Comparison of ENCODE assay signal across 14 mouse cellular contexts in genomic region chr12:84912652-84913104, GRCm38 (mm10). TPM values are rescaled to one million over a fixed set of nuclear protein-coding genes. Genes with fewer than 3 reads are reported as not detected.
A peak's percentile ranks its signal among the peaks of the same experiment; 100 is the strongest.
DNase-seq lines count a peak whose midpoint lies in the region; ATAC-seq lines count a peak whose summit lies in the region.
"Had no signal": no experiment of that assay in that cellular context is flagged by ENCODE, and none has a peak within 500 bp of the region (broad histone marks: within the 10 kb centered on the region; RNA-seq: fewer than 3 reads in every experiment).

No protein-coding gene starts in this region.

- no peak for ATAC-seq in midbrain, embryonic 14.5 days (ENCODE audit: low FRiP score, low TSS enrichment)
- no peak for ATAC-seq in midbrain, embryonic 11.5 days (ENCODE audit: low FRiP score)
- ATAC-seq: activated CD4-positive, CD25-positive, alpha-beta regulatory T cell, adult 4 months; intestine, postnatal 0 days had no signal

- H3K27me3 ChIP-seq in midbrain, embryonic 14.5 days (ENCODE audit: control insufficient read depth, insufficient read depth, low read length), result no peaks in the 10 kb centered on the region
- no peaks in the 10 kb centered on the region for H3K27me3 ChIP-seq in midbrain, embryonic 11.5 days (ENCODE audit: control insufficient read depth, insufficient read depth, low read length)
- H3K27me3 ChIP-seq: limb, embryonic 15.5 days had no signal

- no peak overlapping the region for H3K9ac ChIP-seq in midbrain, embryonic 14.5 days (replicated peaks; ENCODE audit: low read length)
- H3K9ac ChIP-seq in midbrain, embryonic 11.5 days (ENCODE audit: low read length), result no peak overlapping the region
- H3K9ac ChIP-seq: limb, embryonic 15.5 days had no signal

- 87% methylated on average over 4 of the region's 4 CpGs for WGBS in midbrain, embryonic 14.5 days
- WGBS in midbrain, embryonic 11.5 days, result 91% methylated on average over 4 of the region's 4 CpGs

- DNase-seq in gastrocnemius, postnatal 14 days, result peak; percentile 9
- DNase-seq in gastrocnemius, postnatal 10 days, result no peak
- DNase-seq in midbrain, embryonic 14.5 days, result peak; percentile 33
- DNase-seq in midbrain, embryonic 11.5 days (ENCODE audit: low spot score, missing footprints), result no peak
- DNase-seq in cerebellum, adult 8-10 months, result peak; percentile 25
- peak; percentile 51 to 78 for DNase-seq in lung, postnatal 4 days
- DNase-seq in thymus, postnatal 10 days (ENCODE audit: low spot score in 2 of 2), result no peak
- DNase-seq in ovary, postnatal 14 days (ENCODE audit: low spot score), result no peak
- DNase-seq: heart, postnatal 14 days; kidney, postnatal 25 days had no signal

- no peak overlapping the region for H3K4me3 ChIP-seq in midbrain, embryonic 14.5 days (replicated peaks; ENCODE audit: low read depth, low read length)
- no peak overlapping the region for H3K4me3 ChIP-seq in midbrain, embryonic 11.5 days (ENCODE audit: low read depth, low read length)
- H3K4me3 ChIP-seq: limb, embryonic 15.5 days; myocyte had no signal

- no peak overlapping the region for H3K4me2 ChIP-seq in midbrain, embryonic 14.5 days (ENCODE audit: low read length)
- H3K4me2 ChIP-seq in midbrain, embryonic 11.5 days, result no peak overlapping the region
- H3K4me2 ChIP-seq: limb, embryonic 15.5 days had no signal

- no peak overlapping the region for H3K27ac ChIP-seq in midbrain, embryonic 14.5 days (replicated peaks; ENCODE audit: low read depth, low read length)
- no peak overlapping the region for H3K27ac ChIP-seq in midbrain, embryonic 11.5 days (ENCODE audit: low read depth, low read length)
- H3K27ac ChIP-seq: limb, embryonic 15.5 days had no signal

- peaks cover 17% of the 10 kb centered on the region for H3K36me3 ChIP-seq in midbrain, embryonic 14.5 days (ENCODE audit: control insufficient read depth, insufficient read depth, low read length)
- peaks cover 2% of the 10 kb centered on the region; the same call in 1 of the 2 replicates for H3K36me3 ChIP-seq in midbrain, embryonic 11.5 days (ENCODE audit: control insufficient read depth, insufficient read depth, low read length)
- H3K36me3 ChIP-seq: limb, embryonic 15.5 days had no signal

- no peaks in the 10 kb centered on the region for H3K4me1 ChIP-seq in midbrain, embryonic 14.5 days (ENCODE audit: control insufficient read depth, insufficient read depth, low read length)
- no peaks in the 10 kb centered on the region for H3K4me1 ChIP-seq in midbrain, embryonic 11.5 days (ENCODE audit: control insufficient read depth, insufficient read depth, low read length)

- H3K9me3 ChIP-seq in midbrain, embryonic 14.5 days (ENCODE audit: control insufficient read depth, low read length), result no peaks in the 10 kb centered on the region
- no peaks in the 10 kb centered on the region for H3K9me3 ChIP-seq in midbrain, embryonic 11.5 days (ENCODE audit: control insufficient read depth, low read length)
- H3K9me3 ChIP-seq: limb, embryonic 15.5 days had no signal

- intact Hi-C loops in gastrocnemius, postnatal 14 days (cut with DNase I; ENCODE audit: low total_unique reads), result no loop called here

RNA-seq across cellular contexts. Expression of gene Ltbp2, which starts 36.3 kb away (rescaled TPM):
- total RNA-seq in gastrocnemius, postnatal 14 days (2021), result 1 to 10 TPM; 1.7 to 1.8 TPM
- total RNA-seq in gastrocnemius, postnatal 10 days (2021), result 1 to 10 TPM; 1.9 to 2.5 TPM
- polyA plus RNA-seq in midbrain, embryonic 14.5 days (2014; fragmentation: Nextera tagmentation; extraction: Ambion mirVana), result 0.13 TPM in 1 of 2 replicates, not detected in the other
- 0.05 TPM in 1 of 2 replicates, not detected in the other for polyA plus RNA-seq in midbrain, embryonic 11.5 days (2014; fragmentation: Nextera tagmentation; extraction: Ambion mirVana)
- polyA plus RNA-seq: activated CD4-positive, CD25-positive, alpha-beta regulatory T cell, adult 4 months had no signal

RNA-seq across cellular contexts. Expression of gene Fcf1, which starts 58.0 kb away (rescaled TPM):
- 10 to 100 TPM; 25.2 to 25.3 TPM for total RNA-seq in gastrocnemius, postnatal 14 days (2021)
- total RNA-seq in gastrocnemius, postnatal 10 days (2021), result 10 to 100 TPM; 37.5 to 37.6 TPM
- polyA plus RNA-seq in midbrain, embryonic 14.5 days (2014; fragmentation: Nextera tagmentation; extraction: Ambion mirVana), result 95.9 and 105 TPM in 2 replicates
- 160 and 164 TPM in 2 replicates for polyA plus RNA-seq in midbrain, embryonic 11.5 days (2014; fragmentation: Nextera tagmentation; extraction: Ambion mirVana)

RNA-seq across cellular contexts. Expression of gene Arel1, which starts 58.0 kb away (rescaled TPM):
- 10 to 100 TPM; 15.7 to 17.4 TPM for total RNA-seq in gastrocnemius, postnatal 14 days (2021)
- total RNA-seq in gastrocnemius, postnatal 10 days (2021), result 10 to 100 TPM; 20.8 to 23.4 TPM
- 33.2 and 40.5 TPM in 2 replicates for polyA plus RNA-seq in midbrain, embryonic 14.5 days (2014; fragmentation: Nextera tagmentation; extraction: Ambion mirVana)
- 24.3 and 24.4 TPM in 2 replicates for polyA plus RNA-seq in midbrain, embryonic 11.5 days (2014; fragmentation: Nextera tagmentation; extraction: Ambion mirVana)

Comparison
In these comparisons a context has a peak if more than half of its experiments do, and no peak if none do; other contexts are left out.
1. DNase-seq: peak in gastrocnemius, postnatal 14 days (single experiment), midbrain, embryonic 14.5 days (single experiment), cerebellum, adult 8-10 months (single experiment) and lung, postnatal 4 days (2 of 2); none in gastrocnemius, postnatal 10 days (single experiment), midbrain, embryonic 11.5 days (single experiment), thymus, postnatal 10 days (0 of 2) and ovary, postnatal 14 days (single experiment).